Mouse (Mus musculus): ENCODE results near the gene Lkaaear1. TPM values are rescaled to one million over a fixed set of nuclear protein-coding genes. Genes with fewer than 3 reads are reported as not detected.

Gene Lkaaear1
- not detected for total RNA-seq (2023)

GRCm38 (mm10) chr2:181698241-181698640 is at the start of gene Lkaaear1:
Gene Lkaaear1 (minus strand): TSS chr2:181698442.

GRCm38 (mm10) chr2:181714903-181715326 is 16.7 kb upstream of the Lkaaear1 start, which contains the start of gene Oprl1:
Gene Oprl1 (plus strand): TSS chr2:181715016.

GRCm38 (mm10) chr2:181693339-181694280 is 4.6 kb downstream of the Lkaaear1 start, which contains the start of gene Rgs19:
Gene Rgs19 (minus strand): TSS chr2:181693977.

GRCm38 (mm10) chr2:181679951-181680715 is 18.1 kb downstream of the Lkaaear1 start, which contains the start of gene Tcea2:
Gene Tcea2 (plus strand): TSS chr2:181680310.

GRCm38 (mm10) chr2:181671326-181671725 is 26.9 kb downstream of the Lkaaear1 start, which contains the start of gene Sox18:
Gene Sox18 (minus strand): TSS chr2:181671640.

GRCm38 (mm10) chr2:181656734-181657133 is 41.5 kb downstream of the Lkaaear1 start, which contains the start of gene Gm29797:
Gene Gm29797 (plus strand): TSS chr2:181657034.

Other genes starting within 250 kb of the Lkaaear1 start
- gene Zbtb46, start 239.0 kb downstream of the Lkaaear1 start, total RNA-seq (2023): 1 to 10 TPM in 1 of 2 experiments, under 1 TPM in 1; 0.95 to 1.6 TPM
- gene Abhd16b, start 205.2 kb downstream of the Lkaaear1 start, total RNA-seq (2023): not detected
- 10 to 100 TPM; 58.9 to 61.2 TPM for gene Tpd52l2, start 201.3 kb downstream of the Lkaaear1 start, total RNA-seq (2023)
- gene Dnajc5, start 178.0 kb downstream of the Lkaaear1 start, total RNA-seq (2023): 100 to 1,000 TPM; 114 to 122 TPM
- 100 to 1,000 TPM; 106 to 137 TPM for gene Uckl1, start 113.5 kb downstream of the Lkaaear1 start, total RNA-seq (2023)
- 10 to 100 TPM; 35.5 to 39.2 TPM for gene Prpf6, start 106.6 kb downstream of the Lkaaear1 start, total RNA-seq (2023)
- gene Zfp512b, start 105.6 kb downstream of the Lkaaear1 start, total RNA-seq (2023): 10 to 100 TPM; 12.1 to 16.1 TPM
- 10 to 100 TPM in 1 of 2 experiments, 1 to 10 TPM in 1; 9.6 to 10.1 TPM for gene Samd10, start 99.2 kb downstream of the Lkaaear1 start, total RNA-seq (2023)
- under 1 TPM in 1 of 2 experiments, not detected in 1; 0.53 TPM for gene Gm29797, start 41.4 kb downstream of the Lkaaear1 start, total RNA-seq (2023)
- under 1 TPM; 0.22 to 0.62 TPM for gene Sox18, start 26.8 kb downstream of the Lkaaear1 start, total RNA-seq (2023)
- gene Tcea2, start 18.1 kb downstream of the Lkaaear1 start, total RNA-seq (2023): 10 to 100 TPM; 10.6 to 17.1 TPM
- gene Rgs19, start 4.5 kb downstream of the Lkaaear1 start, total RNA-seq (2023): 100 to 1,000 TPM; 308 to 314 TPM
- under 1 TPM in 1 of 2 experiments, not detected in 1; 0.49 TPM for gene Oprl1, start 16.6 kb upstream of the Lkaaear1 start, total RNA-seq (2023)
- not detected for gene Myt1, start 64.9 kb upstream of the Lkaaear1 start, total RNA-seq (2023)
- gene Pcmtd2, start 139.4 kb upstream of the Lkaaear1 start, total RNA-seq (2023): 10 to 100 TPM; 30.4 to 32.7 TPM
- 10 to 100 TPM in 1 of 2 experiments, 1 to 10 TPM in 1; 7.6 to 10.9 TPM for gene Polr3k, start 165.9 kb upstream of the Lkaaear1 start, total RNA-seq (2023)